Mouse (Mus musculus) heart, postnatal 0 days (tissue): ENCODE data around the gene Gtf2ird1.

Experiments
- CTCF ChIP-seq: IDR thresholded peaks from 2 replicates; pipeline ENCODE4 v1.5.1; 2016; ENCODE audit warnings: antibody characterized with exemption, control low read depth, low read depth
- EP300 ChIP-seq: IDR thresholded peaks from 2 replicates; pipeline ENCODE4 v1.6.1; 2016; ENCODE audit warnings: antibody characterized with exemption, low read depth

DNA sequence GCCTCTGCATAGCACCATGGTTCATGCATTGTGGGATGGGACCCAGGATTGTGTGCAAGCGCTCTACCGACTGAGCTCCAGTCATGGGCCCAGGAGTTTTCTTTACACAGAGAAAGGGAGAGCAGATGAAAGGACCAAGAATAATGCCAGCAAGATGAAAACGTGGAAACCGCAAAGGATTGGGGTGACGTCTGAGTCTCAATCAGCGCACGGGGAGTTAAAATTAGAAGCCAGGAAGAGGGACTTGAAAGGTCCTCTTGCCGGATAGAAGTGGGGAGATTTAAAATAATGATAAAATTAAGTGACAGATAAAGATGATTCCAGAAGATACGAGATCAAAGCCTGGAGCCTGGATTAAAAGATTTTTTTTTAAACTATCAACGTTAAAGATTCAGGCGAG lies 25.8 kb upstream of the Gtf2ird1 start:
- TF ChIP-seq CTCF = no peak
- TF ChIP-seq EP300 = no peak
